Mouse (Mus musculus) naive thymus-derived CD4-positive, alpha-beta T cell, adult 2 months (primary cell): ENCODE measurements around the gene Abl1.
A peak's percentile ranks its signal among the peaks of the same experiment; 100 is the strongest.

ENCODE experiments used
- DNase-seq: peaks from one replicate; pipeline ENCODE4 v3.0.0-alpha.2; 2011; ENCODE audit warnings: low read depth

Gene Abl1

DNA sequence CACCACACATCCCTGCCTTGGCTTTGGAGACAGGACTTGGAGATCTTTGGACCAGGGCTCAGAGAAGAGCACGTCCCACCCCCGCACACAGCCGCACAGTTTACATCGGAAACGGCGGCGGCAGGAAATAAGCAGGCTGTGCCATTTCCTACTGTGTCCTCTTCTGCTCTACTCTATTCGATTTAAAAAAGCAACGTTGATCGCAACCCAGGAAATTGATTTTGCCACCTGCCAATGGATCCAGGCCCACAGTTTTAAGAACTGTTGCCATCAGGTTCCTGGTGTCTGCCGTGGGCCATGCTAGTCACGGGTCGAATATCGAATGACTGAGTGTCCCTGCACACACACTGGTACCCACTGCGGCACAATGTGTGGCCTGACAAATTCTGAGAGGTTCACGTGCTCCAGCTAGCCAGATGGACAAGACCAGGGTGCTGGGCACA, 137.3 kb downstream of the Abl1 start:
- peak; percentile 75 for DNase-seq

DNA sequence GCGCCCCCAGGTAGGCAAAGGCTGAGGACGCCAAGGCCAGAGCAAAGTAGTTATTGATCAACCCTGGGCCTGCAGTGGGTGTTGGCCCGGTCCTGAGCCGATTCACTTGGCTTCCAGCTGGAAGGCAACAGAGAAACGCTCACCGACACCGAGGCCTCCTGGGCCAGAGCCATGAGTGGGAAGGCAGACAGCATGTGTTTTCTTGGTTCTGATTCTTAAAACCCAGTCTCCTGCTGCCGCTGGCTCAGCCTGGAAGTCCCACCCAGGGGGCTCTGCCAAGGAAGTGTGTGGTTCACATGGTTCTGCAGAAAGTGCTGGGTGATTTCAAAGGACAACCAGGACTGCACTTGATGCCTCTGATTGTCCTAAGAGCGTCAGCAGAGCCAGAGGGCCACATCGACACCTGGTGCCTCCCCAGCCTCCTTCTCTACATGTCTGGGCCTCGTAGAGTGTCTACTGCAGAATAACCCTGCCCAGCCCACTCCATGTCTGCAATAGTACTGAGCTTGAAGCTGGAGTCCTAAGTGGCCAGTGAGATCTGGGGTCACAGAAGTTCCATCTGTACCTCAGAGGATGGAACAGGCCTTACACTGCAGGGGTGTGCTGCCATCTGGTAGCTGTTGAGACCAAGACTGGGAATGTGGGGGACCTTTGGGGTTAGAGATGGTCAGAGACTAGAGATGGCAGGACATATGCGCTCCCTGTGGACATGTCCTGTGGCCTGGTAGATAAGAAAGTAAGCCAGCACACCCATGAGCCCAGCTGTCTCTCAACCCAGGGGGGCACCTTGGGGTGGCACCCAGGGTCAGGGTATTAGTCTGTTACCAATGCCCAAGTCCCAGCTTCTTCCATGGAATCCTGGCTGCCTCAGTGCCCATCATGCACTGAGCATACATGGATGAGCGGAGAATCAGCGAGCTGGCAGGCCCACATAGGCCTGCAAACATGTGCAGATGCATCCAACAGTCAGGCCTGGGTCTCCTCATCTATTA, 138.2 kb downstream of the Abl1 start:
- no peak for DNase-seq

GRCm38 (mm10) chr2:31827877-31828276, 139.7 kb downstream of the Abl1 start:
- no peak for DNase-seq

- peak; percentile 58 for DNase-seq
These were observed 140.2 kb downstream of the Abl1 start for GRCm38 (mm10) chr2:31828311-31828825.

DNA sequence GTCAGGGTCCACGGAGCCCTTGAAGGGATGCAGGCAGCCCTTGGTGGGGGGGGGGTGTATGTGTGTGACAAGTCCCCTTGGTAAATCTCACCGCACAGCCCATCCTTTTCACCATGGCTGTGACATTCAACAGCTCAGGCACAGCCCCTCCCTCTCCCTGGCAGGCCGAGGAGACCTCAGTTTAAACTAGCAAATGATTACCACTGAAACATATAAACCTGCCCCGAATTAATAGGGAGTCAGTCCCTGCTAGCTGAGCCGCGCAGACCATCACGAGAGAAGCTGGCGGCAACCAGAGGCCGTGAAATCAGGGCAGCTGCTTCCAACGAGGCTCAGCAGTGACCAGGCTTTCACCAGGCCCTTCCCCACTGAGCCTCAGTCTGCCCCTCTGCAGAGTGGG, 147.9 kb downstream of the Abl1 start:
- no peak for DNase-seq

- DNase-seq, result no peak
These were observed 148.8 kb downstream of the Abl1 start for GRCm38 (mm10) chr2:31836985-31837384.

GRCm38 (mm10) chr2:31838868-31839267, 150.7 kb downstream of the Abl1 start:
- DNase-seq, result no peak

GRCm38 (mm10) chr2:31844729-31845136, 156.6 kb downstream of the Abl1 start:
- peak; percentile 35 for DNase-seq

- DNase-seq, result no peak
These were observed 157.3 kb downstream of the Abl1 start for GRCm38 (mm10) chr2:31845512-31845895.

GRCm38 (mm10) chr2:31845896-31846691, 157.9 kb downstream of the Abl1 start, which contains the start of gene Fibcd1:
Fibcd1 (minus strand) TSS chr2:31846005.
- peak; percentile 64 for DNase-seq

DNA sequence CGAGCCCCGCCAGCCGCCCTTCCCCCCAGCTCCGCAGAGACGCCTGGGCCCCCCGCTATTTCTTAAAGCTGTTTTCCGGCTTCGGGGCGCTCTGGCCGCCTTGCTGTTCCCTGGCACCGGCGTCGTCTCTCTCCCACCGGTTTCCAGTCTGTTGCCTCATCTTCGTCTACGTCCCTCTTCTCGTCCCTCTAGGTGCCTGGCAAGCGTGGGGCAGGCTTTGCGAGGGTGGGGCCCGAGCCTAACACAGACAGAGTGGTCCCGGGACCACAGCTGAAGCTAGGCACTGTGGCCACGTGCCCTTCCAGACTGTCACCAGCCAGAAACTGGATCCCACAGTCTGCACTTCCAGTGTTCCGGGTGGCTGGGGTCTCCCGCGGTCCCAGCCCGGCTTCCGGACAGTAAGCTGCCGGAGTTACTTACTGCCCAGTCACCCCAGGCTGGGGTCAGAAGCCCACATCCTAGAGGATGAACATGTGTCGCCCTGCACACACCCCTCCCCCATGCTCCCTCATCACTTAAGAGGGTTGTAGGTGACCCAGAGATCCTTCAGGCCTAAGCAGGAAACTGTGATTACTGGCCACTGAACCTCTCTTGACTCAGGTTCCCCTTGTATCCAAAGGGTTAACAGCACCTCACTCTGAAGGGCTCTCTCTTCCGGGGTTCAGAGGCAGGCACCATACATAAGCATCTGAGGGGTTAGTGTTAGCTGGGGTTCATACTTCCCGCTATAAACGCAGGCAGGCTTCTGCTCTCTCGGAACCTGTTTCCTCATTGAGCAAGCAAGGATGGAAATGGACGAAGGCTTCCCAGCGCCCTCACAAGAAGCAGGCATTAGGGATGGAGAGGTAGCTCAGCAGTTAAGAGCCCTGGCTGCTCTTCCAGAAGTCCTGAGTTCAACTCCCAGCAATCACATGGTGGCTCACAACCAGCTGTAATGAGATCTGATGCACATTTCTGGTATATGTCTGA, 158.8 kb downstream of the Abl1 start:
- DNase-seq, result peak; percentile 62

GRCm38 (mm10) chr2:31847908-31848307, 159.7 kb downstream of the Abl1 start:
- peak; percentile 85 for DNase-seq

- no peak for DNase-seq
These were observed 162.0 kb downstream of the Abl1 start for GRCm38 (mm10) chr2:31850141-31850540.
